ENCODE assay signal across 13 mouse cellular contexts in the genomic region with DNA sequence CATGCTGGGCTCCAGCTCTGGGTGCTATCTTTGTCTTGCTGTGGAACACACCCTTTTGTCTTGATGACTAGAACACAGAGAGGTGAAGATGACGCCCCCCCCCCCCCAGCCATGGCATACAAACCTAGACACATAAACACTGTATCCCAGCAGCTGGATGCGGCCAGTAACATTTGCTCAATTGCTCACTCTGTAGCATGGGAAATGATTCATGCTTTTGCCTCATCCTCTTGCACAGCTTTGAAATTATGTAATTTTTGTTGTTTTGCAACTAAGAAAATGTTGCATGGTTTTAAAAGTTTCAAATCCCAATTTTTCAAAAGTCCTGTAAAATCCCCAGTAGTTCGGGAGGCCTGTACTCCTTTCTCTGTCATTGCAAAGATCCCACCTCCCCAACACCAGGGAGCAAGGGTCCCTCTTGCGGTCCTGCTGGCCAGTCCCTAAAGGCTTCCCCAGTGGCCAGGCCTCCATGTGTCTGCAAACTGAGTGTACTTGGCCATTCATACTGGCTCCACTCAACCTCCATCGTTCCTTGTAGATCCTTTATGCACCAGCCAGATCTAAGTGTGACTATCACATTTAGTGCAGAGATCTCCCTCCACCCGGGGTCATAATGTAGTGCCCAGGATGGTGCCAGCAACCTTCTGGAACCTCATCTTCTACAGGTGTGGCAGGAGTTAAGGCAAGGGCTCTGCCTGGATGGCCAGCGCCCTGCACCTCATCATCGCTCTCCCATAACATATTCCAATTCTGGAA.
A peak's percentile ranks its signal among the peaks of the same experiment; 100 is the strongest.
DNase-seq lines count a peak whose midpoint lies in the region.
"Had no signal": no experiment of that assay in that cellular context is flagged by ENCODE, and none has a peak within 500 bp of the region (broad histone marks: within the 10 kb centered on the region; RNA-seq: fewer than 3 reads in every experiment).

No protein-coding gene starts in this region.

- intact Hi-C loops in gastrocnemius, postnatal 36 days (cut with DNase I): no loop called here

- peak; percentile 13 for DNase-seq in gastrocnemius, adult 18-20 months (ENCODE audit: low spot score)
- DNase-seq in gastrocnemius, postnatal 36 days: no peak
- peak; percentile 7 to 21 for DNase-seq in right cerebral cortex, adult 2 months (ENCODE audit: low spot score in 2 of 2)
- no peak for DNase-seq in right cerebral cortex, postnatal 10 days (ENCODE audit: low spot score in 2 of 2)
- peak; percentile 39 for DNase-seq in lung, postnatal 25 days (ENCODE audit: low spot score)
- peak; percentile 42 for DNase-seq in skeletal muscle tissue, adult 2 months (ENCODE audit: low read depth, low spot score)
- no peak for DNase-seq in yolk sac, embryonic 10.5 days (ENCODE audit: low spot score)
- DNase-seq in urinary bladder, postnatal 4 days (ENCODE audit: low spot score in 2 of 2): no peak
- DNase-seq: adrenal gland, postnatal 10 days; cerebellum, postnatal 25 days; liver, embryonic 13.5 days; right cerebral cortex, postnatal 14 days; thymus, postnatal 4 days had no signal

Comparison
In these comparisons a context has a peak if more than half of its experiments do, and no peak if none do; other contexts are left out.
1. DNase-seq: peak in gastrocnemius, adult 18-20 months (single experiment), right cerebral cortex, adult 2 months (2 of 2), lung, postnatal 25 days (single experiment) and skeletal muscle tissue, adult 2 months (single experiment); none in gastrocnemius, postnatal 36 days (0 of 2), right cerebral cortex, postnatal 10 days (0 of 2), yolk sac, embryonic 10.5 days (single experiment) and urinary bladder, postnatal 4 days (0 of 2).